Mouse (Mus musculus) forebrain, postnatal 0 days (tissue): ENCODE data around the gene Ntpcr. TPM values are rescaled to one million over a fixed set of nuclear protein-coding genes. Genes with fewer than 3 reads are reported as not detected.

Experiments
- ATAC-seq: fragments of 200-750 bp; cut with Nextera tagmentation; 2 replicates; pipeline ENCODE4 v1.8.0; 2017; ENCODE audit warnings: mild to moderate bottlenecking, moderate library complexity
- DNase-seq: peaks from one replicate; pipeline ENCODE4 v3.0.0-alpha.2; 2015
- H3K27ac ChIP-seq: fragments of 300-500 bp; sonication (generic); 2 replicates; pipeline ENCODE4 v1.5.1; 2014; ENCODE audit warnings: low read depth, mild to moderate bottlenecking, antibody characterized with exemption, low read length, moderate library complexity, mixed read lengths
- H3K27me3 ChIP-seq: fragments of 300-500 bp; sonication (generic); 2 replicates; pipeline ENCODE4 v1.6.1; 2014; ENCODE audit warnings: mild to moderate bottlenecking, low read length, mixed read lengths; ENCODE audit not compliant: insufficient read depth
- H3K36me3 ChIP-seq: fragments of 300-500 bp; sonication (generic); 2 replicates; pipeline ENCODE4 v1.6.1; 2014; ENCODE audit warnings: mild to moderate bottlenecking, moderate library complexity; ENCODE audit not compliant: insufficient read depth
- H3K4me1 ChIP-seq: fragments of 300-500 bp; sonication (generic); 2 replicates; pipeline ENCODE4 v1.6.1; 2014; ENCODE audit warnings: antibody characterized with exemption; ENCODE audit not compliant: insufficient read depth
- H3K4me2 ChIP-seq: fragments of 300-500 bp; sonication (generic); 2 replicates; pipeline ENCODE4 v1.6.1; 2014; ENCODE audit warnings: low read depth, mild to moderate bottlenecking, moderate library complexity
- H3K4me3 ChIP-seq: fragments of 300-500 bp; sonication (generic); 2 replicates; pipeline ENCODE4 v1.5.1; 2014; ENCODE audit warnings: low read depth, low read length, mixed read lengths
- H3K9ac ChIP-seq: fragments of 300-500 bp; sonication (generic); 2 replicates; pipeline ENCODE4 v1.6.1; 2014; ENCODE audit warnings: mild to moderate bottlenecking
- H3K9me3 ChIP-seq: fragments of 300-500 bp; sonication (generic); 2 replicates; pipeline ENCODE4 v1.6.1; 2016; ENCODE audit warnings: low read length
- CTCF ChIP-seq: sonication (generic); IDR thresholded peaks from 2 replicates; pipeline ENCODE4 v1.5.1; 2016; ENCODE audit warnings: antibody characterized with exemption, control low read depth, low read depth
- WGBS: fragments of 180-500 bp; shearing (Covaris S2); extraction: QIAGEN DNeasy Blood & Tissue Kit; methylation state at CpG from one replicate; pipeline ENCODE4 v1.1.7; 2014; 5-methylcytosine and 5-hydroxymethylcytosine counted together
- polyA plus RNA-seq: library from polyadenylated mRNA; unstranded; fragments of >200 nt; fragmentation: Nextera tagmentation; extraction: Ambion mirVana; gene quantifications from 2 replicates; pipeline ENCODE4 v1.2.1, GENCODE M21; 2015
- total RNA-seq: library from RNA; depleted of rRNA; stranded (reverse); fragments of >200 nt; gene quantifications from 2 replicates; pipeline ENCODE4 v1.2.3, GENCODE M21; 2014

The Ntpcr gene
- total and polyA plus RNA-seq, 2 experiments from 2014 or later, result 26.5 to 34.0 TPM

DNA sequence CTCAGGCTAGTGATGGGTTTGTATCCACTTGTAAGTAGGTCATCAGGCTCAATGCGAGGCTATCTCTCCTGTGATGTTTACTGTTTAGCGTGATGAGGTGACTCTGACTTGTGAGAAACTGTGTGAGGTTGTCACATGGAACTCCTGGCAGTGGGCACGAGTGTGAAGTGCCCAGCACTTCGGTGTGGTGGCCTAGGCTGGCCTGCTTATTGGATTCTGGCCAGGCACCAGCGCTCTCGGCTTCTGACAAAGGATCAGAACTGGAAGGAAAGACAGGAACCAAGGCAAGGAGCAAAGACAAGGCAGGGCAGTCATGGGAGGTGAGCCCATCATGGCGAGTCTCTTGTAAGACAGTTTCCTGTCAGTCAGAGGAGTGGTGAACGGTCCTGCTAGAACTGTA, 26.1 kb downstream of the Ntpcr start:
- 49% methylated on average over 8 of the region's 8 CpGs for WGBS
- H3K36me3 ChIP-seq, result peaks cover 34% of the 10 kb centered on the region; the same call in 1 of the 2 replicates
- H3K9ac ChIP-seq, result no peak overlapping the region
- H3K4me1 ChIP-seq, result no peaks in the 10 kb centered on the region
- DNase-seq (no peak), ATAC-seq (no peak)
- TF ChIP-seq CTCF, result no peak
- H3K27me3 ChIP-seq, result no peaks in the 10 kb centered on the region
- no peaks in the 10 kb centered on the region for H3K9me3 ChIP-seq
- H3K4me2 ChIP-seq, result no peak overlapping the region
- no peak overlapping the region for H3K27ac ChIP-seq
- no peak overlapping the region for H3K4me3 ChIP-seq

DNA sequence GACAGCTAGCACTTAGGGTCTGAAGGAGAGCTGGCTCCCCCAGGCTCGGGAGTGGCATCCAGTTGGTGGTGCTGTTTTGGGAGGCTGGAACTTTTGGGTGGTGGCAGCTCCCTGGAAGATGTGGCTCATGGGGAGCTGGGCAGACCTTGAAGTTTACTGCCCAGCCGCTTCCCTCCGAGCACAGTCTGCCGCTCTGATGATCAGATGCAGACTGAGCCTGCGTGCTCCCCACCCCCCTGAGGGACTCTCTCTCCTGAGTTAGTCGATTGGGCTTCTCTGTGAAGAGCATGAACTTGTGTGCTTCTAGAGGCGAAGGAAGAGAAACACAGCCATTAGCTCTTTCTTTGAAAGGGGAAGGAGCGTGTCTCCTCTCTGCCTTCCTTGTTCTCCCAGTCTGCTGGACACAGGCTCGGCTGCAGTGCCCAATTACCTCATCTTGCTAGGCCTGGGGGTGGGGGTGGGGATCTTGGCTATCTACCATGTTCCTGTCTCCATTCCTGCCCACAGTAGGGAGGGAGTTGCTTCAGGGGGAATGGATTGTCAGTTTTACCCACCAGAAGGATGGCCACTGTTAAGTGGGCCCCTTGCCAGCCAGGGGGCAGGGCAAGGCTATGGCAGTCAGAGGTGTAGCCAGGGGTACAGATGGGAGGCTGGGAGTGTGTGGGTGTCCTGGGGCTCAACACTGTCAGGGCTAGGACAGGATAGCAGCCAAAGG, 26.8 kb downstream of the Ntpcr start:
- DNase-seq, result peak; percentile 43
- peaks cover 35% of the 10 kb centered on the region; the same call in 1 of the 2 replicates for H3K36me3 ChIP-seq
- H3K4me1 ChIP-seq, result no peaks in the 10 kb centered on the region
- ATAC-seq, result peak; percentile 58
- peak overlapping the region; percentile 9; the same call in 1 of the 2 replicates for H3K27ac ChIP-seq
- no peak overlapping the region for H3K4me3 ChIP-seq
- no peak overlapping the region for H3K4me2 ChIP-seq
- H3K27me3 ChIP-seq, result no peaks in the 10 kb centered on the region
- WGBS, result 42% methylated on average over 9 of the region's 9 CpGs
- H3K9ac ChIP-seq, result no peak overlapping the region
- no peaks in the 10 kb centered on the region for H3K9me3 ChIP-seq
- TF ChIP-seq CTCF, result no peak

DNA sequence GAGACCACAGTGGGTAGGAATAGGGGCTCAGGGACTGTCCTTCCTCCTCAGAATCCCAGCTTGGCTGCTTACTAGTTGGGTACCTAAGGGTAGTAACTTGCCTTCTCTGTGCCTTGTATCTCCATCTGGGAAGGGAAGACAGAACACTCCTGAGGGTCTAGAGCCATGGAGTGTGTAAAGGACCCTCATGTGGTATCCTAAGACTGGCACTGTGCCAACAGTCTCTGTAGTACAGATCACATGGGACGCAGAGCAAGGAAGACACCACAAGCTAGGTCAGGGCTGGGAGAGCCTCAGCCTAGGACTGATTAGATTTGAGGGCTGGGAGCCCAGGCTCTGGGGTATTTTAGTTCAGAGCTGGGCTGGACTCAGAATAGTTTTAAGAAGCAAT, 27.3 kb downstream of the Ntpcr start:
- no peaks in the 10 kb centered on the region for H3K9me3 ChIP-seq
- no peak overlapping the region for H3K9ac ChIP-seq
- no peak overlapping the region for H3K4me2 ChIP-seq
- ATAC-seq (0 out of 2 replicates have a peak, but pooled peaks have one; percentile 3), DNase-seq (no peak)
- TF ChIP-seq CTCF, result no peak
- 21% methylated on average over 1 of the region's 1 CpGs for WGBS
- no peaks in the 10 kb centered on the region for H3K27me3 ChIP-seq
- no peak overlapping the region for H3K27ac ChIP-seq
- no peak overlapping the region for H3K4me3 ChIP-seq
- H3K4me1 ChIP-seq, result no peaks in the 10 kb centered on the region
- H3K36me3 ChIP-seq, result peaks cover 32% of the 10 kb centered on the region; the same call in 1 of the 2 replicates

DNA sequence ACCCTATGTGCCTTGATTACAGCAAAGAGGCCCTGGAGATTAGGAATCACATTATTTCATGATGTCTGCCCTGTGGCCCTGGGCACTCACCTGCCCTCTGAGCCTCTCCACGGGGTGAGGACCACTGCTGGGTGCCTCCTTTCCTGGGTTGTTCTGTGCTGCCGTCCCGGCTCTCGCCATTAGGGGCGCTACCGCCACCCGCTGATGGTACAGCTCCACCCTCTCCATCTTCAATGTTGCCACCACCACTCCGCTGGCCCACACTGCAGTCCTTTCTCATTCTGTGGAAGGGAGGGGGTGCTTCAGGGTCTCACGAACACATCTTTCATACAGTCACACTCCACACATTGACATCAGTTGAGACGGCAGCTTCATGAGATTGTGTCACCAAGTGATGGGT, 29.3 kb downstream of the Ntpcr start:
- Histone ChIP-seq H3K27me3 (no peaks in the 10 kb centered on the region), H3K4me2 (no peak overlapping the region), H3K4me1 (no peaks in the 10 kb centered on the region), H3K9ac (no peak overlapping the region), H3K36me3 (peaks cover 27% of the 10 kb centered on the region), H3K27ac (no peak overlapping the region), H3K4me3 (no peak overlapping the region), H3K9me3 (0 out of 2 replicates have a peak, but pooled peaks cover 5% of the 10 kb centered on the region)
- WGBS, result 59% methylated on average over 10 of the region's 10 CpGs
- ATAC-seq (no peak), DNase-seq (no peak)
- peak; percentile 41; the same call in 1 of the 2 replicates for TF ChIP-seq CTCF

DNA sequence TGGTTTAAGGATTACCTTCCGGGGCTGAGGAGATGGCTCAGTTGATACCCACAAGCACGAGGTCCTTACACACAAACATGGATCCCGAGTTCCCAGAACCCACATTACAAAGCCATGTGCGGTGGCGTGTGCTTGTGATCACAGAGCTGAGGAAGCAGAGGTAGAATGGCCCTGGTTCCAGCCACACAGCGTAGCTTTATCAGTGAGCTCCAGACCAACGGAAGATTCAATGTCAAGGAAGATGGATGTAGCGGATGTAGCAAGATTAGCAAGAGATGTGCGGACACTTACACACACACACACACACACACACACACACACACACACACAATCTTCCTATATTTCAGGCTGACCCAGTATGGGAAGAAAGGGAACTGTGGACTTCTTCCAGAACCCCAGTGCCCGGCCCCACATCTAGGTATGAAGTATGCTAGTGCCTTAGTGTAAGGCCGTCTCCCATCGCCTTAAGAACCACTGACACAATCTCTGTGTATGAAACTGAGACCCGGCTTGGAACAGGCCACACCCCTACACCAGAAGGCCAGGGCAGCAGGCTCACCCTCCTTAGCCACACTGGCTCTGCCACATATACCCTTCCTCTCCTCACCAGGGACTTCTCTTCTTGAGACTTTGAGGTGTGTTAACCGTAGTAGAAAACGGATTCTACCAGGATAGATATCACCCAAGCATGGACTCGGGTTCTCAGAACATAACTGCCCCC, 33.5 kb downstream of the Ntpcr start:
- H3K4me3 ChIP-seq, result no peak overlapping the region
- H3K9ac ChIP-seq, result no peak overlapping the region
- 0 out of 2 replicates have a peak, but pooled peaks cover 5% of the 10 kb centered on the region for H3K9me3 ChIP-seq
- H3K4me1 ChIP-seq, result no peaks in the 10 kb centered on the region
- 94% methylated on average over 16 of the region's 16 CpGs for WGBS
- H3K4me2 ChIP-seq, result no peak overlapping the region
- no peak for TF ChIP-seq CTCF
- ATAC-seq (no peak), DNase-seq (no peak)
- no peaks in the 10 kb centered on the region for H3K27me3 ChIP-seq
- H3K36me3 ChIP-seq, result peaks cover 42% of the 10 kb centered on the region
- no peak overlapping the region for H3K27ac ChIP-seq

DNA sequence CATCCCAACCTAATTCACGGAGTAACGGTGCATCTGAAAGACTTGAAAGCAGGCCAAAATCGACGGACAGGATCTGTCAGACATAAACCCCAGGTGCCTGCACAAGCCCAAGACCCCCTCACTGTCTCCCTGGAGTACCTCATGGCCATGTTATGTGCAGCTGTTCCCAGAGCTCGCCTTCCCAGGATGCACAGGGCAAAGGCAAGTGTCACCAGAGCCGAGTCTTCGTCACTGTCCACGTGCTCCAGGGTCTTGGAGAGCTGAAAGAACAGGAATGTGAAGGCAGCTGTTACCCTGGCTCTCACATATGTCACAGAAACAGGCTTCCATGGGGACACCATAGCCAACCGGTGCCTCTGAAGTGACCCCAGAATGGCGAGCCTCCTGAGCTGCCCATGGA, 38.3 kb downstream of the Ntpcr start:
- ATAC-seq, result no peak
- H3K27me3 ChIP-seq, result no peaks in the 10 kb centered on the region
- WGBS, result 89% methylated on average over 10 of the region's 10 CpGs

DNA sequence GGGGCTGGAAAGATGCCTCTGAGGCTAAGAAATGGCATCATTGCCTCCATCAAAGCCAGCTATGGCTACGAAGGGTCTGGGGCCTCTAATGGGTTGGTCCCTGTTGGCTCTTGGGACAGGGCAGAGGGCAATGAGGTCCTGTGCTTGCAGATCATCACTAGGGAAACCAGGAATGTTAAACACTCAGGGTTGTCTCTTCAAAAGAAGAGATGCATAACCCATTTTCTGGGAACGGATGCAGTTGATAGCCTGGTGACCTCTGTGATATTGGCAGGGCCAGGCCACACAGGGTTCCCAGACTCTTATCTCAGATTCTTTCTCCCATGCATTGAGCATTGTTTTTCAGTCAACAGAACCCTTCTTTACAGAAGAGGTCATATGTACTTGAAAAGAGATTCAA, 42.5 kb downstream of the Ntpcr start:
- WGBS, result 91% methylated on average over 2 of the region's 2 CpGs
- TF ChIP-seq CTCF, result no peak
- no peak for ATAC-seq

More for the DNA sequence above, 38.3 kb downstream of the Ntpcr start:
- no peak overlapping the region for H3K4me2 ChIP-seq
- no peak overlapping the region for H3K4me3 ChIP-seq
- no peak overlapping the region for H3K9ac ChIP-seq
- H3K4me1 ChIP-seq, result no peaks in the 10 kb centered on the region
- 0 out of 2 replicates have a peak, but pooled peaks cover 5% of the 10 kb centered on the region for H3K9me3 ChIP-seq
- H3K27ac ChIP-seq, result no peak overlapping the region
- TF ChIP-seq CTCF, result no peak
- DNase-seq, result no peak
- H3K36me3 ChIP-seq, result peaks cover 37% of the 10 kb centered on the region

More for the DNA sequence above, 42.5 kb downstream of the Ntpcr start:
- peaks cover 15% of the 10 kb centered on the region for H3K36me3 ChIP-seq
- H3K4me2 ChIP-seq, result no peak overlapping the region
- DNase-seq, result no peak
- no peaks in the 10 kb centered on the region for H3K9me3 ChIP-seq
- H3K4me3 ChIP-seq, result no peak overlapping the region
- H3K4me1 ChIP-seq, result no peaks in the 10 kb centered on the region
- H3K27ac ChIP-seq, result no peak overlapping the region
- H3K9ac ChIP-seq, result no peak overlapping the region
- no peaks in the 10 kb centered on the region for H3K27me3 ChIP-seq
